Mouse (Mus musculus) kidney, postnatal 25 days (tissue): Measurements from ENCODE around the gene Olfr1491.

Experiments used
- DNase-seq, 2 experiments: peaks; one replicate each; pipeline ENCODE4 v3.0.0; 2021; ENCODE audit warnings: mixed read lengths in 2 of 2

Gene Olfr1491

GRCm38 (mm10) chr19:13696968-13697367 lies at the start of gene Olfr1491:
TSS of gene Olfr1491 (plus strand) at chr19:13697268.
- no peak for DNase-seq

GRCm38 (mm10) chr19:13650791-13651190 lies 46.3 kb upstream of the Olfr1491 start, which contains the start of gene Olfr1490:
TSS of gene Olfr1490 (plus strand) at chr19:13651091.
- DNase-seq: no peak

GRCm38 (mm10) chr19:13722978-13723377 lies 25.9 kb downstream of the Olfr1491 start, which contains the start of gene Olfr1493-ps1:
TSS of gene Olfr1493-ps1 (plus strand) at chr19:13723278.
- no peak for DNase-seq

- no peak for DNase-seq
These were observed 42.4 kb downstream of the Olfr1491 start, which contains the start of gene Olfr1494 for GRCm38 (mm10) chr19:13739428-13739827. TSS of gene Olfr1494 (plus strand) at chr19:13739728.

GRCm38 (mm10) chr19:13749366-13749765 lies 52.3 kb downstream of the Olfr1491 start:
- DNase-seq: no peak
